Mouse (Mus musculus) intestine, embryonic 14.5 days (tissue): ENCODE measurements around the gene Dqx1. TPM values are rescaled to one million over a fixed set of nuclear protein-coding genes. Genes with fewer than 3 reads are reported as not detected.

Experiments used
- ATAC-seq: fragments of 200-750 bp; cut with Nextera tagmentation; replicated peaks from 2 replicates; pipeline ENCODE4 v1.8.0; 2017; ENCODE audit warnings: low read depth, moderate number of reproducible peaks, moderate TSS enrichment, moderate library complexity; ENCODE audit not compliant: low FRiP score, low TSS enrichment
- DNase-seq: peaks from one replicate; pipeline ENCODE4 v3.0.0-alpha.2; 2018; ENCODE audit warnings: low spot score
- H3K27ac ChIP-seq: fragments of 300-500 bp; sonication (generic); 2 replicates; pipeline ENCODE4 v1.5.1; 2014; ENCODE audit warnings: low read depth, mild to moderate bottlenecking, control low read depth
- H3K27me3 ChIP-seq: fragments of 300-500 bp; sonication (generic); replicated peaks from 2 replicates; pipeline ENCODE4 v1.6.1; 2014; ENCODE audit warnings: low read length, control low read depth; ENCODE audit not compliant: control insufficient read depth, insufficient read depth
- H3K36me3 ChIP-seq: fragments of 300-500 bp; sonication (generic); 2 replicates; pipeline ENCODE4 v1.6.1; 2014; ENCODE audit warnings: low read length, control low read depth; ENCODE audit not compliant: control insufficient read depth, insufficient read depth
- H3K4me1 ChIP-seq: fragments of 300-500 bp; sonication (generic); replicated peaks from 2 replicates; pipeline ENCODE4 v1.6.1; 2014; ENCODE audit warnings: low read length, control low read depth, mixed read lengths; ENCODE audit not compliant: control insufficient read depth, insufficient read depth
- H3K4me2 ChIP-seq: fragments of 300-500 bp; sonication (generic); 2 replicates; pipeline ENCODE4 v1.6.1; 2014; ENCODE audit warnings: low read length
- H3K4me3 ChIP-seq: fragments of 300-500 bp; sonication (generic); 2 replicates; pipeline ENCODE4 v1.5.1; 2014; ENCODE audit warnings: low read depth, low read length, control low read depth, mixed read lengths
- H3K9ac ChIP-seq: fragments of 300-500 bp; sonication (generic); 2 replicates; pipeline ENCODE4 v1.6.1; 2014; ENCODE audit warnings: mild to moderate bottlenecking, low read length
- H3K9me3 ChIP-seq: fragments of 300-500 bp; sonication (generic); 2 replicates; pipeline ENCODE4 v1.6.1; 2016; ENCODE audit warnings: low read length, control low read depth; ENCODE audit not compliant: control insufficient read depth
- WGBS: fragments of 180-500 bp; shearing (Covaris S2); extraction: QIAGEN DNeasy Blood & Tissue Kit; methylation state at CpG from one replicate; pipeline ENCODE4 v1.1.7; 2014; 5-methylcytosine and 5-hydroxymethylcytosine counted together
- polyA plus RNA-seq: library from polyadenylated mRNA; unstranded; fragments of >200 nt; fragmentation: Nextera tagmentation; extraction: Ambion mirVana; gene quantifications from 2 replicates; pipeline ENCODE4 v1.2.1, GENCODE M21; 2014

Gene Dqx1
- polyA plus RNA-seq, 1 experiment from 2014 or later, result 8.2 TPM

- ATAC-seq, result peak; percentile 84
- Histone ChIP-seq H3K4me1 (peaks cover 13% of the 10 kb centered on the region), H3K9me3 (no peaks in the 10 kb centered on the region), H3K4me2 (peak overlapping the region; percentile 100), H3K9ac (peak overlapping the region; percentile 78), H3K27ac (peak overlapping the region; percentile 77), H3K36me3 (no peaks in the 10 kb centered on the region), H3K27me3 (no peaks in the 10 kb centered on the region), H3K4me3 (peak overlapping the region; percentile 79)
- WGBS, result under 1% methylated on average over 69 of the region's 74 CpGs
- peak; percentile 90 for DNase-seq
Observed at GRCm38 (mm10) chr6:83101688-83102556, 44.3 kb downstream of the Dqx1 start.

GRCm38 (mm10) chr6:83103130-83103650 is 45.5 kb downstream of the Dqx1 start:
- no peaks in the 10 kb centered on the region for H3K36me3 ChIP-seq
- peaks cover 13% of the 10 kb centered on the region for H3K4me1 ChIP-seq
- ATAC-seq, result no peak
- no peak overlapping the region for H3K27ac ChIP-seq
- no peak overlapping the region for H3K9ac ChIP-seq
- 48% methylated on average over 11 of the region's 11 CpGs for WGBS
- peak overlapping the region; percentile 100; the same call in 1 of the 2 replicates for H3K4me2 ChIP-seq
- no peaks in the 10 kb centered on the region for H3K9me3 ChIP-seq
- H3K27me3 ChIP-seq, result no peaks in the 10 kb centered on the region
- no peak overlapping the region for H3K4me3 ChIP-seq
- DNase-seq, result no peak

- ATAC-seq, result no peak
- WGBS, result 82% methylated on average over 4 of the region's 4 CpGs
Observed at GRCm38 (mm10) chr6:83104158-83104557, 46.5 kb downstream of the Dqx1 start.

GRCm38 (mm10) chr6:83107566-83108400 is 50.1 kb downstream of the Dqx1 start:
- DNase-seq, result peak; percentile 87
- ATAC-seq, result 0 out of 2 replicates have a peak, but pooled peaks have one; percentile 12
- 38% methylated on average over 13 of the region's 13 CpGs for whole genome bisulfite sequencing
- H3K27ac ChIP-seq, result 0 out of 2 replicates have a peak overlapping the region, but pooled peaks have one; percentile 77
- H3K4me2 ChIP-seq, result peak overlapping the region; percentile 85
- H3K4me3 ChIP-seq, result peak overlapping the region; percentile 99
- peaks cover 9% of the 10 kb centered on the region for H3K4me1 ChIP-seq
- H3K27me3 ChIP-seq, result no peaks in the 10 kb centered on the region
- peaks cover 15% of the 10 kb centered on the region for H3K36me3 ChIP-seq
- no peaks in the 10 kb centered on the region for H3K9me3 ChIP-seq
- H3K9ac ChIP-seq, result no peak overlapping the region

More at GRCm38 (mm10) chr6:83104158-83104557, 46.5 kb downstream of the Dqx1 start:
- H3K4me1 ChIP-seq, result peaks cover 13% of the 10 kb centered on the region
- no peak for DNase-seq
- no peak overlapping the region for H3K27ac ChIP-seq
- no peaks in the 10 kb centered on the region for H3K27me3 ChIP-seq
- H3K9me3 ChIP-seq, result no peaks in the 10 kb centered on the region
- no peak overlapping the region for H3K9ac ChIP-seq
- H3K4me2 ChIP-seq, result no peak overlapping the region
- no peaks in the 10 kb centered on the region for H3K36me3 ChIP-seq
- no peak overlapping the region for H3K4me3 ChIP-seq

GRCm38 (mm10) chr6:83108762-83109668 is 51.4 kb downstream of the Dqx1 start, which contains the start of gene Mrpl53:
TSS of gene Mrpl53 (plus strand) at chr6:83109040.
- no peaks in the 10 kb centered on the region for H3K27me3 ChIP-seq
- H3K4me1 ChIP-seq, result peaks cover 6% of the 10 kb centered on the region
- H3K36me3 ChIP-seq, result peaks cover 15% of the 10 kb centered on the region
- ATAC-seq (peak; percentile 88), DNase-seq (peak; percentile 90)
- peak within 1 kb of the TSS; percentile 84 for H3K9ac ChIP-seq
- H3K4me2 ChIP-seq, result peak within 1 kb of the TSS; percentile 85
- peak within 1 kb of the TSS; percentile 99 for H3K4me3 ChIP-seq
- WGBS, result under 1% methylated on average over 75 of the region's 76 CpGs
- no peaks in the 10 kb centered on the region for H3K9me3 ChIP-seq
- H3K27ac ChIP-seq, result peak within 1 kb of the TSS; percentile 77

- no peak for ATAC-seq
- H3K4me1 ChIP-seq, result peaks cover 19% of the 10 kb centered on the region
- H3K4me2 ChIP-seq, result no peak overlapping the region
- DNase-seq, result no peak
- H3K9me3 ChIP-seq, result no peaks in the 10 kb centered on the region
- no peak overlapping the region for H3K9ac ChIP-seq
- no peak overlapping the region for H3K27ac ChIP-seq
- peaks cover 16% of the 10 kb centered on the region for H3K36me3 ChIP-seq
- H3K4me3 ChIP-seq, result no peak overlapping the region
- WGBS, result 87% methylated on average over 4 of the region's 4 CpGs
- H3K27me3 ChIP-seq, result no peaks in the 10 kb centered on the region
Observed at GRCm38 (mm10) chr6:83111510-83112136, 54.0 kb downstream of the Dqx1 start.

- Histone ChIP-seq H3K4me3 (peak within 1 kb of the TSS; percentile 79), H3K9ac (peak within 1 kb of the TSS; percentile 80), H3K36me3 (peaks cover 46% of the 10 kb centered on the region), H3K4me2 (peak within 1 kb of the TSS; percentile 95), H3K27ac (peak within 1 kb of the TSS; percentile 76), H3K4me1 (peaks cover 21% of the 10 kb centered on the region), H3K27me3 (no peaks in the 10 kb centered on the region), H3K9me3 (no peaks in the 10 kb centered on the region)
- DNase-seq (peak; percentile 92), ATAC-seq (peak; percentile 88)
- WGBS, result under 1% methylated on average over 55 of the region's 58 CpGs
Observed at GRCm38 (mm10) chr6:83115011-83115671, 57.5 kb downstream of the Dqx1 start, which contains the start of gene Mogs. TSS of gene Mogs (plus strand) at chr6:83115496.
